Mouse (Mus musculus): Measurements from ENCODE around the gene Mcfd2. TPM values are rescaled to one million over a fixed set of nuclear protein-coding genes. Genes with fewer than 3 reads are reported as not detected.
"Not testable (repeated sequence)": the region's sequence is repeated elsewhere in the genome, so short reads cannot be mapped to it uniquely, and the experiment has no call there.

The Mcfd2 gene
- polyA plus RNA-seq, 1 experiment from 2014 or later, result 69.7 TPM

- no peaks in the 10 kb centered on the region for H3K36me3 ChIP-seq (ENCODE audit: control insufficient read depth, insufficient read depth, low read length)
- H3K27me3 ChIP-seq (ENCODE audit: control insufficient read depth, insufficient read depth, low read length), result no peaks in the 10 kb centered on the region; the same call in 1 of the 2 replicates
- no peak for ATAC-seq (replicated peaks; ENCODE audit: insufficient number of reproducible peaks, low FRiP score, low TSS enrichment)
- 0 out of 2 replicates have a peak, but pooled peaks cover 3% of the 10 kb centered on the region for H3K4me1 ChIP-seq (ENCODE audit: control insufficient read depth, insufficient read depth, low read length)
- H3K27ac ChIP-seq (ENCODE audit: low read depth, low read length), result no peak overlapping the region
- no peak overlapping the region for H3K4me3 ChIP-seq (ENCODE audit: low read depth, low read length)
- no peak overlapping the region for H3K4me2 ChIP-seq
- no peak overlapping the region for H3K9ac ChIP-seq (ENCODE audit: low read depth, low read length)
- 78% methylated on average over 8 of the region's 8 CpGs for WGBS (ENCODE audit: insufficient replicate concordance)
- H3K9me3 ChIP-seq (replicated peaks; ENCODE audit: control insufficient read depth, low read length), result no peaks in the 10 kb centered on the region
Measured at GRCm38 (mm10) chr17:87306746-87307145, 41.0 kb upstream of the Mcfd2 start.

- WGBS (ENCODE audit: insufficient replicate concordance), result 81% methylated on average over 8 of the region's 8 CpGs
- ATAC-seq (replicated peaks; ENCODE audit: insufficient number of reproducible peaks, low FRiP score, low TSS enrichment), result no peak
Measured at GRCm38 (mm10) chr17:87305065-87305464, 39.3 kb upstream of the Mcfd2 start.

GRCm38 (mm10) chr17:87304151-87304894 lies 38.6 kb upstream of the Mcfd2 start:
- no peak overlapping the region for H3K9ac ChIP-seq (ENCODE audit: low read depth, low read length)
- H3K4me1 ChIP-seq (ENCODE audit: control insufficient read depth, insufficient read depth, low read length), result 0 out of 2 replicates have a peak, but pooled peaks cover 3% of the 10 kb centered on the region
- no peak overlapping the region for H3K4me3 ChIP-seq (ENCODE audit: low read depth, low read length)
- WGBS (ENCODE audit: insufficient replicate concordance), result 71% methylated on average over 11 of the region's 11 CpGs
- no peak overlapping the region for H3K27ac ChIP-seq (ENCODE audit: low read depth, low read length)
- ATAC-seq (replicated peaks; ENCODE audit: insufficient number of reproducible peaks, low FRiP score, low TSS enrichment), result no peak
- no peaks in the 10 kb centered on the region for H3K36me3 ChIP-seq (ENCODE audit: control insufficient read depth, insufficient read depth, low read length)
- no peaks in the 10 kb centered on the region; the same call in 1 of the 2 replicates for H3K27me3 ChIP-seq (ENCODE audit: control insufficient read depth, insufficient read depth, low read length)
- no peak overlapping the region for H3K4me2 ChIP-seq
- H3K9me3 ChIP-seq (replicated peaks; ENCODE audit: control insufficient read depth, low read length), result no peaks in the 10 kb centered on the region

More at GRCm38 (mm10) chr17:87305065-87305464, 39.3 kb upstream of the Mcfd2 start:
- no peak overlapping the region for H3K4me3 ChIP-seq (ENCODE audit: low read depth, low read length)
- no peaks in the 10 kb centered on the region; the same call in 1 of the 2 replicates for H3K27me3 ChIP-seq (ENCODE audit: control insufficient read depth, insufficient read depth, low read length)
- no peaks in the 10 kb centered on the region for H3K9me3 ChIP-seq (replicated peaks; ENCODE audit: control insufficient read depth, low read length)
- H3K4me2 ChIP-seq, result no peak overlapping the region
- no peak overlapping the region for H3K27ac ChIP-seq (ENCODE audit: low read depth, low read length)
- 0 out of 2 replicates have a peak, but pooled peaks cover 3% of the 10 kb centered on the region for H3K4me1 ChIP-seq (ENCODE audit: control insufficient read depth, insufficient read depth, low read length)
- no peak overlapping the region for H3K9ac ChIP-seq (ENCODE audit: low read depth, low read length)
- no peaks in the 10 kb centered on the region for H3K36me3 ChIP-seq (ENCODE audit: control insufficient read depth, insufficient read depth, low read length)

- Histone ChIP-seq H3K27me3 (ENCODE audit: control insufficient read depth, insufficient read depth, low read length) (no peaks in the 10 kb centered on the region), H3K4me2 (no peak overlapping the region), H3K4me3 (ENCODE audit: low read depth, low read length) (no peak overlapping the region), H3K36me3 (ENCODE audit: control insufficient read depth, insufficient read depth, low read length) (no peaks in the 10 kb centered on the region), H3K27ac (ENCODE audit: low read depth, low read length) (no peak overlapping the region; the same call in 1 of the 2 replicates), H3K4me1 (ENCODE audit: control insufficient read depth, insufficient read depth, low read length) (peaks cover 7% of the 10 kb centered on the region), H3K9me3 (replicated peaks; ENCODE audit: control insufficient read depth, low read length) (no peaks in the 10 kb centered on the region), H3K9ac (ENCODE audit: low read depth, low read length) (no peak overlapping the region)
- 51% methylated on average over 13 of the region's 13 CpGs for WGBS (ENCODE audit: insufficient replicate concordance)
- ATAC-seq (replicated peaks; ENCODE audit: insufficient number of reproducible peaks, low FRiP score, low TSS enrichment), result no peak
Measured at GRCm38 (mm10) chr17:87302014-87302794, 36.5 kb upstream of the Mcfd2 start.

- not testable (repeated sequence) for ATAC-seq (replicated peaks; ENCODE audit: insufficient number of reproducible peaks, low FRiP score, low TSS enrichment); H3K27ac ChIP-seq (ENCODE audit: low read depth, low read length); H3K9me3 ChIP-seq (replicated peaks; ENCODE audit: control insufficient read depth, low read length); H3K4me2 ChIP-seq; H3K4me3 ChIP-seq (ENCODE audit: low read depth, low read length); H3K9ac ChIP-seq (ENCODE audit: low read depth, low read length); H3K36me3 ChIP-seq (ENCODE audit: control insufficient read depth, insufficient read depth, low read length); H3K4me1 ChIP-seq (ENCODE audit: control insufficient read depth, insufficient read depth, low read length); H3K27me3 ChIP-seq (ENCODE audit: control insufficient read depth, insufficient read depth, low read length)
- WGBS (ENCODE audit: insufficient replicate concordance), result 90% methylated on average over 9 of the region's 9 CpGs
Measured at GRCm38 (mm10) chr17:87301607-87302006, 35.9 kb upstream of the Mcfd2 start.

- 85% methylated on average over 10 of the region's 10 CpGs for WGBS (ENCODE audit: insufficient replicate concordance)
- H3K27me3 ChIP-seq (ENCODE audit: control insufficient read depth, insufficient read depth, low read length), result no peaks in the 10 kb centered on the region
Measured at GRCm38 (mm10) chr17:87300340-87300739, 34.6 kb upstream of the Mcfd2 start.

GRCm38 (mm10) chr17:87298944-87299343 lies 33.2 kb upstream of the Mcfd2 start:
- WGBS (ENCODE audit: insufficient replicate concordance), result 58% methylated on average over 6 of the region's 6 CpGs
- no peak overlapping the region for H3K4me2 ChIP-seq
- no peak overlapping the region for H3K9ac ChIP-seq (ENCODE audit: low read depth, low read length)
- no peak overlapping the region for H3K27ac ChIP-seq (ENCODE audit: low read depth, low read length)
- no peaks in the 10 kb centered on the region for H3K36me3 ChIP-seq (ENCODE audit: control insufficient read depth, insufficient read depth, low read length)
- no peak for ATAC-seq (replicated peaks; ENCODE audit: insufficient number of reproducible peaks, low FRiP score, low TSS enrichment)
- H3K4me1 ChIP-seq (ENCODE audit: control insufficient read depth, insufficient read depth, low read length), result peaks cover 7% of the 10 kb centered on the region
- no peaks in the 10 kb centered on the region for H3K27me3 ChIP-seq (ENCODE audit: control insufficient read depth, insufficient read depth, low read length)
- H3K4me3 ChIP-seq (ENCODE audit: low read depth, low read length), result no peak overlapping the region
- no peaks in the 10 kb centered on the region for H3K9me3 ChIP-seq (replicated peaks; ENCODE audit: control insufficient read depth, low read length)

More at GRCm38 (mm10) chr17:87300340-87300739, 34.6 kb upstream of the Mcfd2 start:
- H3K36me3 ChIP-seq (ENCODE audit: control insufficient read depth, insufficient read depth, low read length), result no peaks in the 10 kb centered on the region
- H3K4me2 ChIP-seq, result no peak overlapping the region
- H3K4me3 ChIP-seq (ENCODE audit: low read depth, low read length), result no peak overlapping the region
- H3K27ac ChIP-seq (ENCODE audit: low read depth, low read length), result no peak overlapping the region
- no peak overlapping the region for H3K9ac ChIP-seq (ENCODE audit: low read depth, low read length)
- no peak for ATAC-seq (replicated peaks; ENCODE audit: insufficient number of reproducible peaks, low FRiP score, low TSS enrichment)
- H3K4me1 ChIP-seq (ENCODE audit: control insufficient read depth, insufficient read depth, low read length), result peaks cover 7% of the 10 kb centered on the region
- H3K9me3 ChIP-seq (replicated peaks; ENCODE audit: control insufficient read depth, low read length), result no peaks in the 10 kb centered on the region

GRCm38 (mm10) chr17:87296701-87297100 lies 31.0 kb upstream of the Mcfd2 start:
- not testable (repeated sequence) for H3K4me3 ChIP-seq (ENCODE audit: low read depth, low read length); H3K27me3 ChIP-seq (ENCODE audit: control insufficient read depth, insufficient read depth, low read length); H3K9ac ChIP-seq (ENCODE audit: low read depth, low read length); H3K4me2 ChIP-seq; H3K36me3 ChIP-seq (ENCODE audit: control insufficient read depth, insufficient read depth, low read length); H3K4me1 ChIP-seq (ENCODE audit: control insufficient read depth, insufficient read depth, low read length); H3K9me3 ChIP-seq (replicated peaks; ENCODE audit: control insufficient read depth, low read length); ATAC-seq (replicated peaks; ENCODE audit: insufficient number of reproducible peaks, low FRiP score, low TSS enrichment); H3K27ac ChIP-seq (ENCODE audit: low read depth, low read length)
- WGBS (ENCODE audit: insufficient replicate concordance), result 75% methylated on average over 1 of the region's 1 CpGs
